ENCODE assay signal across 26 mouse cellular contexts in the genomic region with DNA sequence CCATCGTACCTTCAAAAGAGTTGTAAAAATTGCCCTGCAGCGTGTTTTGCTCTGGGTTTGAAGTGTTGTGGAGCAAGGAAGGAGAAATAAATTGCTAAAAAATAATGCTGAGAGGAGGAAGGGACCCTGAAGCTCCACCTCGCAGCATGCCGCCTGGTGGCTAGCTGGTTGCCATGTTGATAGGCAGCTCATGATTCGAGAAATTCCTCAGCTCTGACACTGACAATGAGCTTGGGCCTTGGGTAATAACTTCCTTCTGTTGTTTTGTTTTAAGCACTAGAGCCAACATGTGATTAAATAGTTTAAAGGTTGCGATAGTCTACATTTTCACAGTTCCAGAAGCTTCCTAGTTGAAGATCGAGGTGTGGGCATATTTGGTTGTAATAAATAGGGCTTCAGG.
A peak's percentile ranks its signal among the peaks of the same experiment; 100 is the strongest.
DNase-seq lines count a peak whose midpoint lies in the region; ATAC-seq and TF ChIP-seq lines count a peak whose summit lies in the region.
"Had no signal": no experiment of that assay in that cellular context is flagged by ENCODE, and none has a peak within 500 bp of the region (broad histone marks: within the 10 kb centered on the region; RNA-seq: fewer than 3 reads in every experiment).

No protein-coding gene starts in this region.

- no peaks in the 10 kb centered on the region for H3K36me3 ChIP-seq in lung, embryonic 16.5 days (ENCODE audit: control insufficient read depth, insufficient read depth, low read length)
- H3K36me3 ChIP-seq: G1E; liver, embryonic 13.5 days had no signal

- no peak for TF ChIP-seq CTCF in gastrocnemius, adult 2 months (IDR thresholded peaks at IDR 0.05)
- TF ChIP-seq CTCF in embryonic fibroblast, embryonic 13.5 days (IDR thresholded peaks at IDR 0.05; ENCODE audit: borderline replicate concordance, insufficient read depth, low read length): no peak

- H3K27me3 ChIP-seq in lung, embryonic 16.5 days (ENCODE audit: control insufficient read depth, insufficient read depth, low read depth, low read length): no peaks in the 10 kb centered on the region
- H3K27me3 ChIP-seq: forebrain, embryonic 13.5 days; liver, embryonic 13.5 days; Patski had no signal

- intact Hi-C loops in gastrocnemius, adult 2 months (cut with DNase I): no loop called here

- H3K9ac ChIP-seq in lung, embryonic 16.5 days (ENCODE audit: low read length): no peak overlapping the region
- H3K9ac ChIP-seq: forebrain, embryonic 13.5 days; liver, embryonic 13.5 days; lung, embryonic 14.5 days had no signal

- ATAC-seq in lung, embryonic 16.5 days (ENCODE audit: low read depth): no peak
- no peak for ATAC-seq in megakaryocyte-erythroid progenitor cell, adult 5-6 weeks (replicated peaks; ENCODE audit: low FRiP score, low TSS enrichment, poor library complexity, severe bottlenecking)
- ATAC-seq: forebrain, embryonic 13.5 days; hindbrain, embryonic 16.5 days; Patski had no signal

- no peak for TF ChIP-seq POLR2A in embryonic fibroblast, embryonic 13.5 days (IDR thresholded peaks at IDR 0.05; ENCODE audit: low read depth, low read length)

- no peak overlapping the region for H3K4me3 ChIP-seq in gastrocnemius, adult 2 months
- H3K4me3 ChIP-seq in lung, embryonic 16.5 days (ENCODE audit: low read length): no peak overlapping the region
- H3K4me3 ChIP-seq in embryonic fibroblast, embryonic 13.5 days (ENCODE audit: insufficient read depth, low read length): no peak overlapping the region
- H3K4me3 ChIP-seq: forebrain, embryonic 13.5 days; liver, embryonic 13.5 days had no signal

- peaks cover 18% of the 10 kb centered on the region for H3K4me1 ChIP-seq in lung, embryonic 16.5 days (replicated peaks; ENCODE audit: control insufficient read depth, insufficient read depth, low read length)
- peaks cover 22% of the 10 kb centered on the region for H3K4me1 ChIP-seq in embryonic fibroblast, embryonic 13.5 days (ENCODE audit: control insufficient read depth, insufficient read depth, low read length)

- 87% methylated on average over 7 of the region's 7 CpGs for WGBS in lung, embryonic 16.5 days

- no peak for DNase-seq in gastrocnemius, adult 2 months
- no peak for DNase-seq in gastrocnemius, adult 8-10 months (ENCODE audit: low spot score in 2 of 2)
- no peak for DNase-seq in lung, postnatal 25 days (ENCODE audit: low spot score)
- peak; percentile 69 for DNase-seq in 3T3-L1 (ENCODE audit: low read depth, low spot score)
- no peak for DNase-seq in cerebellum, adult 18-20 months
- DNase-seq: adrenal gland, postnatal 14 days; cerebellum, adult 11-12 months; cerebellum, postnatal 10 days; gastrocnemius, postnatal 25 days; kidney, adult 2 months; kidney, postnatal 36 days; layer of hippocampus, postnatal 36 days; left cerebral cortex, postnatal 4 days; liver, embryonic 13.5 days; lung, embryonic 14.5 days; midbrain, embryonic 14.5 days; thymus, adult 18-20 months; thymus, postnatal 25 days had no signal

- peak overlapping the region; percentile 50; the same call in 1 of the 2 replicates for H3K27ac ChIP-seq in gastrocnemius, adult 2 months
- H3K27ac ChIP-seq in lung, embryonic 16.5 days (ENCODE audit: low read length): peak overlapping the region; percentile 17; the same call in 1 of the 2 replicates
- H3K27ac ChIP-seq in embryonic fibroblast, embryonic 13.5 days (ENCODE audit: insufficient read depth, low read length): peak overlapping the region; percentile 47; the same call in 1 of the 2 replicates
- H3K27ac ChIP-seq: forebrain, embryonic 13.5 days; liver, embryonic 13.5 days; stomach, postnatal 0 days had no signal

- H3K9me3 ChIP-seq in lung, embryonic 16.5 days (ENCODE audit: control insufficient read depth, low read length): 0 out of 2 replicates have a peak, but pooled peaks cover 4% of the 10 kb centered on the region
- H3K9me3 ChIP-seq: forebrain, embryonic 13.5 days; G1E; liver, embryonic 13.5 days had no signal

- no peak overlapping the region for H3K4me2 ChIP-seq in lung, embryonic 16.5 days (ENCODE audit: low read depth, low read length)
- H3K4me2 ChIP-seq: forebrain, embryonic 13.5 days; liver, embryonic 13.5 days; lung, embryonic 14.5 days had no signal
